ENCODE assay signal across 22 mouse cellular contexts in the genomic region with DNA sequence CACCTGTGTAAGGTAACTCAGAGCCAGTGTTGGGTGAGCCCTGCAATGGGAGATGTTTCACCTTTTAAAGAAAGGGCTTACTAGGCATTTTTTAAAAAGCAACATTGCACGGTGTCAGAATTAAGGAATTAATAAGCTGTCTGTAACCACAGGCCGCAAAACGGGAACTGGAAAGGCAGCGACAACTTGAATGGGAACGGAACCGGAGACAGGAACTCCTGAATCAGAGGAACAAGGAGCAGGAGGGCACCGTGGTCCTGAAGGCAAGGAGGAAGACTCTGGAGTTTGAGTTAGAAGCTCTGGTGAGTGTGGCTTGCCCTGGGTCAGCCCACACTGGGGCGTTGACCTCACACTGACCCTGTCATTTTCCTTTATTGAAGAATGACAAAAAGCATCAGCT.
DNase-seq lines count a peak whose midpoint lies in the region; ATAC-seq and TF ChIP-seq lines count a peak whose summit lies in the region.
"Had no signal": no experiment of that assay in that cellular context is flagged by ENCODE, and none has a peak within 500 bp of the region (broad histone marks: within the 10 kb centered on the region; RNA-seq: fewer than 3 reads in every experiment).

No protein-coding gene starts in this region.

- DNase-seq in heart, adult 11 months, result peak; percentile 93
- no peak for DNase-seq in heart, postnatal 36 days
- DNase-seq in liver, embryonic 13.5 days, result no peak
- DNase-seq in liver, postnatal 0 days, result no peak
- no peak for DNase-seq in adrenal gland, adult 8-10 months
- DNase-seq in layer of hippocampus, adult 2 months (ENCODE audit: low spot score in 2 of 2), result no peak
- DNase-seq: adrenal gland, postnatal 10 days; B cell, adult 2 months; cerebellum, adult 18-20 months; cerebellum, adult 9-11 months; cerebellum, postnatal 36 days; forebrain, postnatal 0 days; gastrocnemius, postnatal 14 days; heart, postnatal 4 days had no signal

- no peaks in the 10 kb centered on the region for H3K27me3 ChIP-seq in liver, embryonic 13.5 days
- no peaks in the 10 kb centered on the region for H3K27me3 ChIP-seq in liver, postnatal 0 days (ENCODE audit: insufficient read depth, low read length)
- H3K27me3 ChIP-seq: forebrain, embryonic 13.5 days; hindbrain, embryonic 12.5 days had no signal

- no peak overlapping the region for H3K4me2 ChIP-seq in liver, embryonic 13.5 days
- no peak overlapping the region for H3K4me2 ChIP-seq in liver, postnatal 0 days (ENCODE audit: low read depth, low read length)
- H3K4me2 ChIP-seq: forebrain, embryonic 13.5 days; heart, embryonic 11.5 days; hindbrain, embryonic 12.5 days had no signal

- no peak overlapping the region for H3K9ac ChIP-seq in liver, embryonic 13.5 days
- no peak overlapping the region for H3K9ac ChIP-seq in liver, postnatal 0 days (replicated peaks)
- H3K9ac ChIP-seq: forebrain, embryonic 13.5 days; forebrain, postnatal 0 days; hindbrain, embryonic 12.5 days had no signal

- 73% methylated on average over 8 of the region's 8 CpGs for WGBS in liver, embryonic 13.5 days (ENCODE audit: insufficient replicate concordance)
- WGBS in liver, postnatal 0 days (ENCODE audit: insufficient replicate concordance), result 72% methylated on average over 8 of the region's 8 CpGs

- no peak overlapping the region for H3K4me3 ChIP-seq in liver, embryonic 13.5 days (replicated peaks)
- no peak overlapping the region for H3K4me3 ChIP-seq in liver, postnatal 0 days (ENCODE audit: low read depth, low read length)
- no peak overlapping the region for H3K4me3 ChIP-seq in layer of hippocampus, adult 2 months
- H3K4me3 ChIP-seq: embryonic facial prominence, embryonic 10.5 days; forebrain, embryonic 13.5 days; hindbrain, embryonic 12.5 days had no signal

- peaks cover 49% of the 10 kb centered on the region for H3K4me1 ChIP-seq in liver, embryonic 13.5 days (replicated peaks)
- peaks cover 18% of the 10 kb centered on the region for H3K4me1 ChIP-seq in liver, postnatal 0 days (ENCODE audit: insufficient read depth)
- H3K4me1 ChIP-seq: forebrain, embryonic 13.5 days; hindbrain, embryonic 12.5 days had no signal

- no peak for ATAC-seq in liver, embryonic 13.5 days (ENCODE audit: low read depth)
- no peak for ATAC-seq in liver, postnatal 0 days
- peak; percentile 81 for ATAC-seq in megakaryocyte, adult 5-6 weeks (ENCODE audit: poor library complexity, severe bottlenecking)
- ATAC-seq: CD4-positive, CD25-positive, alpha-beta regulatory T cell, adult 4 months; forebrain, embryonic 13.5 days; forebrain, postnatal 0 days; hindbrain, postnatal 0 days had no signal

- H3K27ac ChIP-seq in liver, embryonic 13.5 days, result peak overlapping the region; percentile 19; the same call in 1 of the 2 replicates
- no peak overlapping the region for H3K27ac ChIP-seq in liver, postnatal 0 days (ENCODE audit: low read depth)
- no peak overlapping the region for H3K27ac ChIP-seq in layer of hippocampus, adult 2 months
- H3K27ac ChIP-seq: embryonic facial prominence, embryonic 10.5 days; forebrain, embryonic 13.5 days; hindbrain, embryonic 12.5 days; hindbrain, postnatal 0 days had no signal

- intact Hi-C loops in heart, postnatal 36 days (cut with DNase I), result no loop called here

- TF ChIP-seq EP300 in liver, postnatal 0 days (IDR thresholded peaks at IDR 0.05; ENCODE audit: low read depth), result no peak

- TF ChIP-seq CTCF in liver, postnatal 0 days (IDR thresholded peaks at IDR 0.05; ENCODE audit: low read depth), result no peak
- no peak for TF ChIP-seq CTCF in layer of hippocampus, adult 2 months (conservative IDR thresholded peaks at IDR 0.05)

- no peaks in the 10 kb centered on the region for H3K9me3 ChIP-seq in liver, embryonic 13.5 days (replicated peaks)
- no peaks in the 10 kb centered on the region for H3K9me3 ChIP-seq in liver, postnatal 0 days (ENCODE audit: low read length)
- H3K9me3 ChIP-seq: embryonic facial prominence, embryonic 10.5 days; forebrain, embryonic 13.5 days; G1E; hindbrain, embryonic 12.5 days had no signal

- H3K36me3 ChIP-seq in liver, embryonic 13.5 days, result peaks cover 86% of the 10 kb centered on the region
- peaks cover 80% of the 10 kb centered on the region for H3K36me3 ChIP-seq in liver, postnatal 0 days (replicated peaks; ENCODE audit: insufficient read depth, low read length)
